Mouse (Mus musculus) liver, embryonic 14.5 days (tissue): ENCODE results near the gene Pdik1l.

Experiments
- CTCF ChIP-seq: IDR thresholded peaks from 2 replicates; pipeline ENCODE4 v1.5.1; 2016; ENCODE audit warnings: antibody characterized with exemption, low read depth, control low read depth
- EP300 ChIP-seq: IDR thresholded peaks from 2 replicates; pipeline ENCODE4 v1.6.1; 2016; ENCODE audit warnings: antibody characterized with exemption, low read depth

DNA sequence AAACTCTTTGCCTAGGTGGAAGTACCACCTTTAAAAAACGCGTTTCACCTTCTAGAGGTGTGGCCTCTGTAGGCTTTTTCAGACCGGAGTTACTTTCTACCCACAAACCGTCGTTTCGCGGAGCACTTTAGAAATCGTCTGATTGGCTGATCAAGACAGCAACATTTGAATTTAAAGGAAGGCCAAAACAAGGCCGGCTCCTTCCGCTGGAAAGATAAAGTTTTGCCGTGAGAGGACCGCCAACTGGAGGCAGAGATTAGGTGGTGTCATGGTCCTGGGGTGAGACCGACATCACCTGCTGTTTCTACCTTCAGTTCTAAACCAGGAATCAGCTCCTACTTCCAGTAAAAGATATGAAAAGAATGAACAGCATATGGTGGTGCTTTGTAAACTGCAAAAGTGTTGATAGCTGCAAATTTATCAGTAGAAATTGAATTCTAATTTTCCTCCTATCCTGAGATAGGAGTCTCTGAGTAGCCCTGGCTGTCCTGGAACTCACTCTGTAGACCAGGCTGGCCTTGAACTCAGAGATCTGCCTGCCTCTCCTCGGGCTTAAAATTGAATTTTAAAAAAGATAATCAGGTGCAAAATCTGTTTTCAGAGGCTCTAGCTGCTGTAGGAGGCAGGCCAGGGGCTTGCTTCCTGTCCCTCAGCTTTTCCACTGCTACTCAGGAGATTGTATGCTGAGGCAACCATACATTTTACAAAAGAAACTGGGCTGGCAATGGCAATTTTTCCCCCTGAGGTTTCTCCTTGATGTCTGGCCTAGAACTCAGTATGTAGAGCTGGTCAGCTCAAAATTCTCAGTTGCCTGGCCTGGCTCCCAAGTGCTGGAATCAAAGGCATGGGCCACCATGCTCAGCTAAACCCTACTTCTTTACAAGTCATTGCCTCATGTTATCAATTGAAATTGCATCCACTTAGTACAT is 14.0 kb downstream of the Pdik1l start:
- TF ChIP-seq CTCF (no peak), EP300 (peak; percentile 76)
